Mouse (Mus musculus) liver, postnatal 0 days (tissue): ENCODE measurements around the gene Smad3.

Source experiments
- CTCF ChIP-seq: sonication (generic); IDR thresholded peaks from 2 replicates; pipeline ENCODE4 v1.5.1; 2016; ENCODE audit warnings: antibody characterized with exemption, low read depth
- EP300 ChIP-seq: IDR thresholded peaks from 2 replicates; pipeline ENCODE4 v1.6.1; 2016; ENCODE audit warnings: antibody characterized with exemption, low read depth, mild to moderate bottlenecking

- TF ChIP-seq CTCF (no peak), EP300 (no peak)
These were observed 33.0 kb downstream of the Smad3 start for GRCm38 (mm10) chr9:63724750-63725149.
